Mouse (Mus musculus): Measurements from ENCODE around the gene Sox10. TPM values are rescaled to one million over a fixed set of nuclear protein-coding genes. Genes with fewer than 3 reads are reported as not detected.

Sox10 gene
- polyA plus RNA-seq, 1 experiment from 2014 or later = 1.6 TPM

DNA sequence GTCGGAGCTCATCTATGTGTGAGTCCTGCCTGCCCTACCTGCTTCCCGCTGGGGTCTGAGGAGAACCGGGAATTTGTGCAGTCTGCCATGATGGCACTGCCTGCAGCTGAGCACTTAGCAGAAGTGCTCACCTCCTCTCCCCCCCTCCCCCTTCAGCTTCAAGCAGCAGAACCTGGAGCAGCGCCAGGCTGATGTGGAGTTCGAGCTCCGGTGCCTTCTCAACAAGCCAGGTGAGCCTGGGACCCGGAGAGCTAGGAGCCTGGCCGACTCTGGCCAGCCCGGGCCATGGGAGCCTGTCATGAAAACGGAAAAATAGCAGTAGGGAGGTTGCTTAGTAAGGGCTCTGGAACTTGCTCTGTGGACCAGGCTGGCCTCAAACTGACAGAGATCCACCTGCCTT is 34.3 kb downstream of the Sox10 start:
- DNase-seq (ENCODE audit: low spot score) = no peak
- 87% methylated on average over 10 of the region's 10 CpGs for WGBS
- H3K27ac ChIP-seq = no peak overlapping the region

DNA sequence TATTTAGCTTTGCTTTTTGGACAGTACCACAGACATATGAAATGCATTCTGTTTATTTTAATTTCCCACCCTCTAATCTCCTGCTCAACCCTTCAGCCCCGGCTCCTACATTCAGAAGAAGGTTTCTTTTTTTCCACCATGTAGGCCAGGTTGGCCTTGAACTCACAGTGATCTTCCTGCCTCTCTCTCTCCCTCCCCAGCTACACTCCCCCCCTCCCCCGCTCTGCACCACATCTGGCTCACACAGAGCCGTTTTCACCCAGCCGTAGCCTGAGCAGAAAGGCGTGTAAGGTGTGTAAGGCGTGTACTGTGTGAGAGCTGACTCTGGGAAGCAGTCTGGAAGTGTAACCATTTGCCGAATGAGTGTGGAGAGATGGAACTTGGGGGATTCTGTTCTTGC is 35.7 kb downstream of the Sox10 start:
- 76% methylated on average over 7 of the region's 7 CpGs for WGBS
- no peaks in the 10 kb centered on the region; the same call in 1 of the 2 replicates for H3K4me1 ChIP-seq
- H3K27ac ChIP-seq = no peak overlapping the region
- H3K9me3 ChIP-seq = no peaks in the 10 kb centered on the region
- H3K36me3 ChIP-seq = peaks cover 97% of the 10 kb centered on the region
- no peaks in the 10 kb centered on the region for H3K27me3 ChIP-seq (ENCODE audit: insufficient read depth, poor library complexity, severe bottlenecking)
- no peak for DNase-seq (ENCODE audit: low spot score)
- no peak overlapping the region for H3K4me3 ChIP-seq

More for the DNA sequence above, 34.3 kb downstream of the Sox10 start:
- Histone ChIP-seq H3K36me3 (peaks cover 91% of the 10 kb centered on the region), H3K4me3 (no peak overlapping the region), H3K4me1 (no peaks in the 10 kb centered on the region; the same call in 1 of the 2 replicates), H3K27me3 (ENCODE audit: insufficient read depth, poor library complexity, severe bottlenecking) (no peaks in the 10 kb centered on the region), H3K9me3 (no peaks in the 10 kb centered on the region)

DNA sequence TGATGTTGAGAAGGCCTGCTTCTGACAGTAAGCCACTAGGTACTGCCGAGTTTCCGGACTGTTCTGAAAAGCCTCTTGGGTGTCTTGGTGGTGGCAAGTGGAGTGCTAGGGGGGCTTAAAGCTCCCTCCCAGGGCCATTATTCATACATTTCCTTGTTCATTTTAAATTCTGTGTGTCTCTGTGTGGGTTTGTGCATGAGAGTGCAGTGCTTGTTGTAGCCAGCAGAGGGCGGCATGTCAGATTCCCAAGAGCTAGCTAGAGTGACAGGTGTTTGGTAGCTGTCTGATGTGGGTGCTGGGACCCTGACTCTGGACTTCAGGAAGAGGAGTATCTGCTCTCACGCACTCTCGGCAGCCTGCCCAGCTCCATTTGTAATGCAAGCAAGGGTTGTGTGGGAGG is 36.8 kb downstream of the Sox10 start:
- 89% methylated on average over 5 of the region's 5 CpGs for WGBS
- no peak for DNase-seq (ENCODE audit: low spot score)
- H3K4me3 ChIP-seq = no peak overlapping the region
- peaks cover 3% of the 10 kb centered on the region; the same call in 1 of the 2 replicates for H3K4me1 ChIP-seq
- H3K36me3 ChIP-seq = peaks cover 97% of the 10 kb centered on the region
- no peaks in the 10 kb centered on the region for H3K9me3 ChIP-seq
- no peak overlapping the region for H3K27ac ChIP-seq
- no peaks in the 10 kb centered on the region for H3K27me3 ChIP-seq (ENCODE audit: insufficient read depth, poor library complexity, severe bottlenecking)

GRCm38 (mm10) chr15:79127101-79127500 is 37.9 kb downstream of the Sox10 start:
- Histone ChIP-seq H3K4me1 (0 out of 2 replicates have a peak, but pooled peaks cover 3% of the 10 kb centered on the region), H3K27ac (no peak overlapping the region), H3K9me3 (no peaks in the 10 kb centered on the region), H3K27me3 (ENCODE audit: insufficient read depth, poor library complexity, severe bottlenecking) (no peaks in the 10 kb centered on the region), H3K36me3 (peaks cover 97% of the 10 kb centered on the region), H3K4me3 (no peak overlapping the region)
- no peak for DNase-seq (ENCODE audit: low spot score)
- WGBS = 88% methylated on average over 12 of the region's 12 CpGs

GRCm38 (mm10) chr15:79126217-79126932 is 38.7 kb downstream of the Sox10 start:
- 79% methylated on average over 13 of the region's 13 CpGs for WGBS
- peaks cover 96% of the 10 kb centered on the region for H3K36me3 ChIP-seq

GRCm38 (mm10) chr15:79124331-79124875 is 40.6 kb downstream of the Sox10 start:
- 77% methylated on average over 10 of the region's 10 CpGs for WGBS
- H3K9me3 ChIP-seq = no peaks in the 10 kb centered on the region
- peak overlapping the region; percentile 9; the same call in 1 of the 2 replicates for H3K27ac ChIP-seq
- H3K36me3 ChIP-seq = peaks cover 96% of the 10 kb centered on the region
- H3K4me3 ChIP-seq = no peak overlapping the region
- peaks cover 8% of the 10 kb centered on the region; the same call in 1 of the 2 replicates for H3K4me1 ChIP-seq
- DNase-seq (ENCODE audit: low spot score) = no peak
- no peaks in the 10 kb centered on the region for H3K27me3 ChIP-seq (ENCODE audit: insufficient read depth, poor library complexity, severe bottlenecking)

More at GRCm38 (mm10) chr15:79126217-79126932, 38.7 kb downstream of the Sox10 start:
- Histone ChIP-seq H3K9me3 (no peaks in the 10 kb centered on the region), H3K4me1 (0 out of 2 replicates have a peak, but pooled peaks cover 3% of the 10 kb centered on the region), H3K4me3 (no peak overlapping the region), H3K27me3 (ENCODE audit: insufficient read depth, poor library complexity, severe bottlenecking) (no peaks in the 10 kb centered on the region), H3K27ac (no peak overlapping the region)
- DNase-seq (ENCODE audit: low spot score) = no peak

- Histone ChIP-seq H3K4me1 (peaks cover 11% of the 10 kb centered on the region; the same call in 1 of the 2 replicates), H3K27ac (peak overlapping the region; percentile 9; the same call in 1 of the 2 replicates), H3K27me3 (ENCODE audit: insufficient read depth, poor library complexity, severe bottlenecking) (no peaks in the 10 kb centered on the region), H3K36me3 (peaks cover 99% of the 10 kb centered on the region), H3K9me3 (no peaks in the 10 kb centered on the region), H3K4me3 (no peak overlapping the region)
- WGBS = 64% methylated on average over 6 of the region's 6 CpGs
- DNase-seq (ENCODE audit: low spot score) = no peak
Measured at GRCm38 (mm10) chr15:79123751-79124150, 41.3 kb downstream of the Sox10 start.

DNA sequence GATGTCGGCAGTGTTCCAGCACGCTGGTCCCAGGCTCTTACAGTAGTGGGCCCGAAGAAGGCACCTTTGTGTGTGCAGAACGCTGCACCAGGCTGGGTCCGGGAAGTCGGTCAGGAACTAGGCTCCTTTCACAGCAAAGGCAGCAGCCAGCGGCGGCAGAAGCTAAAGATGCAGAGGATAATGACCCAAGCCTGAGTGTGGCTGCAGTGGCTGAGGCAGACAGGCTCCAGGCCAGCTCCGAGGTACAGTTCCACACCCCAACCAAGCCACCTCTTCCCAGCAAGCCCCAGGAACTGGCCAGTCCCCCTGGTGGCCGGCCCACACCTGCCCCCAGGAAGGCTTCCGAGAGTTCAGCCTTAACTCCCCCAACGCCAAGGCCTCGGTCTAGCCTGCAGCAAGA is 42.5 kb downstream of the Sox10 start:
- Histone ChIP-seq H3K36me3 (peaks cover 99% of the 10 kb centered on the region), H3K27ac (no peak overlapping the region)

GRCm38 (mm10) chr15:79122119-79122518 is 42.9 kb downstream of the Sox10 start:
- Histone ChIP-seq H3K36me3 (peaks cover 99% of the 10 kb centered on the region), H3K27ac (no peak overlapping the region)
- WGBS = 80% methylated on average over 4 of the region's 4 CpGs

More for the DNA sequence above, 42.5 kb downstream of the Sox10 start:
- WGBS = 77% methylated on average over 13 of the region's 13 CpGs
- Histone ChIP-seq H3K4me1 (peaks cover 11% of the 10 kb centered on the region; the same call in 1 of the 2 replicates), H3K9me3 (no peaks in the 10 kb centered on the region), H3K27me3 (ENCODE audit: insufficient read depth, poor library complexity, severe bottlenecking) (no peaks in the 10 kb centered on the region), H3K4me3 (no peak overlapping the region)
- no peak for DNase-seq (ENCODE audit: low spot score)

DNA sequence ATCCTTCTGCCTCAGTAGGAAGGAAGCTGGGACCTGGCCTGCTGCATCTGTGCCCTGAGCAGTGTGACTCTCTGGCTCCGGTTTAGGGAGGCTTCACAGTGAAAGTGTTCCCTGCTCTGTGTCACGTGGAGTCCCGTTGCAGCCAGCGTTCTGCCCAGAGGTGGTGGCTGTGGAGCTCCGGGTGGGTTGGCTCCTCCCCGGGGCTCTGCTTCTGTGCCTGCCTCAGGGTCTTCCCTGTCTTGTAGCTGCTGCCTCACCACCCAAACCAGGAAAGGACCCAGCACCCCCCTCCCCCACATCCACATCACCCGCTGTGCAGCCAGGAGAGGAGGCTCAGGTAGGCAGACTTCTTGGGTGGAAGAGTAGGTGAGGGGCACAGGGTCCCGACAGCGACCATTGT is 45.5 kb downstream of the Sox10 start:
- Histone ChIP-seq H3K27me3 (ENCODE audit: insufficient read depth, poor library complexity, severe bottlenecking) (no peaks in the 10 kb centered on the region), H3K4me1 (peaks cover 18% of the 10 kb centered on the region; the same call in 1 of the 2 replicates), H3K4me3 (no peak overlapping the region), H3K36me3 (peaks cover 99% of the 10 kb centered on the region), H3K27ac (no peak overlapping the region), H3K9me3 (no peaks in the 10 kb centered on the region)
- WGBS = 72% methylated on average over 9 of the region's 9 CpGs
- DNase-seq (ENCODE audit: low spot score) = no peak

More at GRCm38 (mm10) chr15:79122119-79122518, 42.9 kb downstream of the Sox10 start:
- DNase-seq (ENCODE audit: low spot score) = no peak
- Histone ChIP-seq H3K4me1 (peaks cover 11% of the 10 kb centered on the region; the same call in 1 of the 2 replicates), H3K9me3 (no peaks in the 10 kb centered on the region), H3K27me3 (ENCODE audit: insufficient read depth, poor library complexity, severe bottlenecking) (no peaks in the 10 kb centered on the region), H3K4me3 (no peak overlapping the region)

DNA sequence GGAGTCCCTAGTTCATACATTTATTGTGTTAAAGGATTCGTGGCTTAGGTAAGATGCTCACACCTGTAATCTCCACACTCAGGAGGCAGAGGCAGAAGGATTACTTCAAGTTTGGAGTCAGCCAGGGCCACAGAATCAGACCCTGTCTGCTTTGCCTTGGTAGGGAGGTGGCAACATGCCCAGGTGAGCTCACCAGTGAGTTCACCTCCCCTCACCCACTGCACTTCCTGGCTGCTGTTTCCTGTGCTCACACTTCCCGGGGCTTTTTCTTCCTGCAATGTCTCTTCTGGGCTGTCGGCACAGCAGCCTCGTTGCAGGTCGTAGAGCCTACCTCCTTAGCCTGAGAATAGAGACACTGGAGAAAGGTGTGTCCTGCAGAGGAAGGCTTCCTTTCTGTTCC is 49.8 kb downstream of the Sox10 start:
- no peak overlapping the region for H3K4me3 ChIP-seq
- H3K4me1 ChIP-seq = peaks cover 31% of the 10 kb centered on the region
- H3K9me3 ChIP-seq = no peaks in the 10 kb centered on the region
- H3K36me3 ChIP-seq = peaks cover 80% of the 10 kb centered on the region
- DNase-seq (ENCODE audit: low spot score) = no peak
- 42% methylated on average over 5 of the region's 5 CpGs for WGBS
- H3K27ac ChIP-seq = no peak overlapping the region
- H3K27me3 ChIP-seq (ENCODE audit: insufficient read depth, poor library complexity, severe bottlenecking) = no peaks in the 10 kb centered on the region

DNA sequence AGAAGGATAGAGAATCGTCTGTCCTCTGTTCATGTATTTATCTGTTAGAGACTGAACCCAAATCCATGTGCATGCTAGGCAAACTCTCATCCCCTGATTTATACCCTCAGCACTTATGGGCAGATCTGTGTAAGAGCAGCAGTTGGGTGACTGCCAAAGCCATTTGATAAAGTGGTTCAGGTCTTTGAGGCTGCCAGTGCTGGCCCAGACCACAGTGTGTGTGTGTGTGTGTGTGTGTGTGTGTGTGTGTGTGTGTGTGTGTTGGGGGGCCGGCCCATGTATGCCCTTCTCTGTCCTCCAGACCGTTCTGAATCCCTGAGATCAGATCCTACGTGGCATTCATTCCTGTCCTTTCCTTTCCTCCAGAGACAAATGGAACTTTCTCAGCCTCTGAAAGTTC is 53.3 kb downstream of the Sox10 start:
- H3K27me3 ChIP-seq (ENCODE audit: insufficient read depth, poor library complexity, severe bottlenecking) = no peaks in the 10 kb centered on the region
- no peak overlapping the region; the same call in 1 of the 2 replicates for H3K4me3 ChIP-seq
- H3K9me3 ChIP-seq = no peaks in the 10 kb centered on the region
- 40% methylated on average over 4 of the region's 4 CpGs for WGBS
- peaks cover 45% of the 10 kb centered on the region for H3K36me3 ChIP-seq
- peak; percentile 73 for DNase-seq (ENCODE audit: low spot score)
- H3K27ac ChIP-seq = peak overlapping the region; percentile 65; the same call in 1 of the 2 replicates
- H3K4me1 ChIP-seq = peaks cover 49% of the 10 kb centered on the region

- WGBS = 68% methylated on average over 2 of the region's 2 CpGs
- Histone ChIP-seq H3K27me3 (ENCODE audit: insufficient read depth, poor library complexity, severe bottlenecking) (no peaks in the 10 kb centered on the region), H3K4me3 (peak overlapping the region; percentile 84), H3K27ac (0 out of 2 replicates have a peak overlapping the region, but pooled peaks have one; percentile 8), H3K4me1 (peaks cover 49% of the 10 kb centered on the region), H3K9me3 (no peaks in the 10 kb centered on the region), H3K36me3 (peaks cover 32% of the 10 kb centered on the region)
- no peak for DNase-seq (ENCODE audit: low spot score)
Measured at GRCm38 (mm10) chr15:79110528-79110927, 54.5 kb downstream of the Sox10 start.

Measured in heart, embryonic 10.5 days (tissue).